Mouse (Mus musculus) heart, embryonic 11.5 days (tissue): ENCODE measurements around the gene Ctdspl. TPM values are rescaled to one million over a fixed set of nuclear protein-coding genes. Genes with fewer than 3 reads are reported as not detected.

Experiments used
- ATAC-seq: fragments of 200-750 bp; cut with Nextera tagmentation; replicated peaks from 2 replicates; pipeline ENCODE4 v1.8.0; 2017; ENCODE audit warnings: moderate library complexity; ENCODE audit not compliant: insufficient number of reproducible peaks, low FRiP score, low TSS enrichment
- H3K27ac ChIP-seq: fragments of 300-500 bp; sonication (generic); 2 replicates; pipeline ENCODE4 v1.5.1; 2014; ENCODE audit warnings: mild to moderate bottlenecking, low read depth, low read length
- H3K27me3 ChIP-seq: fragments of 300-500 bp; sonication (generic); 2 replicates; pipeline ENCODE4 v1.6.1; 2014; ENCODE audit warnings: mild to moderate bottlenecking, low read length, mixed read lengths; ENCODE audit not compliant: control insufficient read depth, insufficient read depth
- H3K36me3 ChIP-seq: fragments of 300-500 bp; sonication (generic); 2 replicates; pipeline ENCODE4 v1.6.1; 2014; ENCODE audit warnings: mild to moderate bottlenecking, low read length, moderate library complexity, mixed read lengths; ENCODE audit not compliant: control insufficient read depth, insufficient read depth
- H3K4me1 ChIP-seq: fragments of 300-500 bp; sonication (generic); 2 replicates; pipeline ENCODE4 v1.6.1; 2014; ENCODE audit warnings: low read length; ENCODE audit not compliant: control insufficient read depth, insufficient read depth
- H3K4me2 ChIP-seq: fragments of 300-500 bp; sonication (generic); 2 replicates; pipeline ENCODE4 v1.6.1; 2014; ENCODE audit warnings: mild to moderate bottlenecking, moderate library complexity
- H3K4me3 ChIP-seq: fragments of 300-500 bp; sonication (generic); 2 replicates; pipeline ENCODE4 v1.5.1; 2014; ENCODE audit warnings: low read depth, low read length
- H3K9ac ChIP-seq: fragments of 300-500 bp; sonication (generic); 2 replicates; pipeline ENCODE4 v1.6.1; 2014; ENCODE audit warnings: mild to moderate bottlenecking, low read depth, low read length, moderate library complexity
- H3K9me3 ChIP-seq: fragments of 300-500 bp; sonication (generic); replicated peaks from 2 replicates; pipeline ENCODE4 v1.6.1; 2016; ENCODE audit warnings: low read length; ENCODE audit not compliant: control insufficient read depth
- WGBS: fragments of 180-500 bp; shearing (Covaris S2); extraction: QIAGEN DNeasy Blood & Tissue Kit; methylation state at CpG from one replicate; pipeline ENCODE4 v1.1.7; 2014; ENCODE audit not compliant: insufficient replicate concordance; 5-methylcytosine and 5-hydroxymethylcytosine counted together
- polyA plus RNA-seq: library from polyadenylated mRNA; unstranded; fragments of >200 nt; fragmentation: Nextera tagmentation; extraction: Ambion mirVana; gene quantifications from 2 replicates; pipeline ENCODE4 v1.2.1, GENCODE M21; 2014

Ctdspl gene
- polyA plus RNA-seq, 1 experiment from 2014 or later = 10.5 TPM

DNA sequence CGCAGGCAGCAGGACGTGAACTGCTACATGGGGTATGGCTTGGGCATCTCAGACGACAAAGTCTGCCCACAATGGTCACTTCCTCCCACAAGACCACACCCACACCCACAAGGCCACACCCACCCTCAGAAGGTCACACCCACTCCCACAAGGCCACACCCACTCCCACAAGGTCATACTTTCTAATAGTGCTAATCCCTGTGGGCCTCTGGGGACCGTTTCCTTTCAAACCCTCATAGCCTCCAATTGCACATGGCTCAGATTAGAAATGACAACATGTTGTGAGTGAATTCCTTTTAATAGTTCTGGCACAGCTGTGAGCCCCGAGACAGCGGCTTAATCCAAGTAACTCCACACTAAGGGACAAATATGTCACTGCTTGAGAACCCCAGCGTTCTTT, 39.1 kb upstream of the Ctdspl start:
- 86% methylated on average over 7 of the region's 7 CpGs for WGBS
- Histone ChIP-seq H3K4me2 (no peak overlapping the region), H3K27ac (no peak overlapping the region), H3K4me1 (0 out of 2 replicates have a peak, but pooled peaks cover 3% of the 10 kb centered on the region), H3K9ac (no peak overlapping the region), H3K27me3 (no peaks in the 10 kb centered on the region; the same call in 1 of the 2 replicates), H3K36me3 (no peaks in the 10 kb centered on the region), H3K9me3 (no peaks in the 10 kb centered on the region), H3K4me3 (no peak overlapping the region)
- no peak for ATAC-seq

DNA sequence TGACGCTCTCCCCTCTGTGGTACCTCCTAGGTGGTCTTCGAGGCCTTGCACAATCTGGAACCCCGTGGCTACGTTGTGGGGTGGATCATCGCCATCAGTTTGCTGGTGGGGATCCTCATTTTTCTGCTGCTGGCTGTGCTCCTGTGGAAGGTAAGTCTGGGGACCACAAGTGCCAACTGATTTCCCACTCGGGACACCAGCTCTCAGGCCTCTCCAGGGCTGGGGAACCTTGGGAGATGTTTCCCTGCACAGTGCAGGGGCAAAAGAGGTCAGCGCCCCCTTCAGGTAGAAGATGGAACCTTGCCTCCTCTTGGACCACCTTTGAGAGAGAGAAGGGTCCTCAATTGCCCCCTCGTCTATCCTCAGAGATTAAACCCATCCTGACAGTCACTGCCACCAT, 38.5 kb upstream of the Ctdspl start:
- no peak overlapping the region for H3K9ac ChIP-seq
- ATAC-seq = no peak
- H3K4me2 ChIP-seq = no peak overlapping the region
- no peaks in the 10 kb centered on the region for H3K9me3 ChIP-seq
- no peaks in the 10 kb centered on the region for H3K36me3 ChIP-seq
- 0 out of 2 replicates have a peak, but pooled peaks cover 3% of the 10 kb centered on the region for H3K4me1 ChIP-seq
- H3K27ac ChIP-seq = no peak overlapping the region
- H3K4me3 ChIP-seq = no peak overlapping the region
- H3K27me3 ChIP-seq = no peaks in the 10 kb centered on the region; the same call in 1 of the 2 replicates
- 89% methylated on average over 8 of the region's 8 CpGs for WGBS

DNA sequence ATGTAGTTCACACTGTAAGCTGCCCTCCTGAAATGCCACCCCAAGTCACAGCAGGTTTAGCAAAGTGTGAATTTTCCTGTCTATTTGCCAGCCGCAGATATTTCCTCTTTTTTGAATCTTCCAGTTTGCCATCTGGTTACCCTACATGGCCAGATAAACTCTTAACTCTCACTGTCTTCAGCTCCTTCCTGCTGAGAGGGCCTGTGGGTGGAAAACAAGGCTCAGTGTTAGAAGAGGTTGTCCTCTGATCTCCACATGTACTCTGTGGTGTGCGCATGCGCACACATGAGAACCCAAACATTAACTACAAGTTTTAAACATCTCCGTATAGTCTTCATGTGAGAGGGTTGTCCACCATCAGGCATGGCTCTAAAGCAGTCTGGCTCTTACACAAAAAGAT, 36.1 kb upstream of the Ctdspl start:
- Histone ChIP-seq H3K4me2 (no peak overlapping the region), H3K27ac (no peak overlapping the region), H3K4me1 (0 out of 2 replicates have a peak, but pooled peaks cover 3% of the 10 kb centered on the region), H3K4me3 (no peak overlapping the region), H3K27me3 (no peaks in the 10 kb centered on the region; the same call in 1 of the 2 replicates), H3K9me3 (no peaks in the 10 kb centered on the region), H3K36me3 (no peaks in the 10 kb centered on the region), H3K9ac (no peak overlapping the region)
- 78% methylated on average over 4 of the region's 4 CpGs for WGBS
- no peak for ATAC-seq

DNA sequence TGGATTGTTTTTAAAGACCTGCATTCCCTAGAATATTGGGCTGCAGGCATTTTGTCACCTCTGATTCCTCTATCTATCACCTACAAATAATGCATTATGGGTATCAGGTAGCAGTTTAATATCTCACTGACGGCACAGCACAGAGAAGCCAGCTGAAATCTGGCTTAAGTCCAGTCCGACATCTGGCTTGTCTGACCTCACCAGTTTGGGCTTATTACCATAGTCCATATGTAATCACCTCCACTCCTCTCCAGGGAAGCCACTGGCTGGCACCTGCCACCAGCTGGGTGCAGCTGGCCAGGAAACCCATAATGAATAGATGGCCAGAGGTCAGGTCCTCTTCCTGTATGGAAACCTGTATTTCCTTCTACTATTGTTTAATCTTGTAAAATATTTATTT, 35.6 kb upstream of the Ctdspl start:
- 58% methylated on average over 2 of the region's 2 CpGs for WGBS
- Histone ChIP-seq H3K27me3 (no peaks in the 10 kb centered on the region; the same call in 1 of the 2 replicates), H3K4me1 (0 out of 2 replicates have a peak, but pooled peaks cover 3% of the 10 kb centered on the region), H3K4me2 (no peak overlapping the region), H3K27ac (no peak overlapping the region), H3K9ac (no peak overlapping the region), H3K4me3 (no peak overlapping the region), H3K36me3 (no peaks in the 10 kb centered on the region), H3K9me3 (no peaks in the 10 kb centered on the region)
- no peak for ATAC-seq

DNA sequence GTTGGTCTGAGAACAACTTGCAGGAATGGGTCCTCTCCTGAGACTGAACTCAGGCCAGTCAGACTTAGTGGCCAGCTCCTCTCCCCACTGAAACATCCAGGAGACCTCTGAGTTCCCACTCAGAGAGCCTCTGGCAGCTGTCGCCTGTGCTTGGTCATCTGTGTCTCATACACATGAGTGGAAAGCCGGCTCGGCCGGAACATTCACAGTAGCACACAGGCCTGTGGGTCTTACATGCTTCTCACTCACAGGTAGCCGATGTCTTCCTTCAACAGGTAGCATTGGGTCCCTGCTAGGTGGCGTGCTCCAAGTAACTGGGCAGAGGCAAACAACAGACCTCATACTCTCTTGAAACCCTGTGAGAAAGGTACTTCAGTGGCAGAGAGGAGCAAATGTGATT, 35.2 kb upstream of the Ctdspl start:
- Histone ChIP-seq H3K9ac (no peak overlapping the region), H3K4me1 (0 out of 2 replicates have a peak, but pooled peaks cover 3% of the 10 kb centered on the region), H3K27me3 (no peaks in the 10 kb centered on the region; the same call in 1 of the 2 replicates), H3K27ac (no peak overlapping the region), H3K4me3 (no peak overlapping the region), H3K4me2 (no peak overlapping the region), H3K36me3 (no peaks in the 10 kb centered on the region), H3K9me3 (no peaks in the 10 kb centered on the region)
- 80% methylated on average over 6 of the region's 6 CpGs for WGBS
- no peak for ATAC-seq

DNA sequence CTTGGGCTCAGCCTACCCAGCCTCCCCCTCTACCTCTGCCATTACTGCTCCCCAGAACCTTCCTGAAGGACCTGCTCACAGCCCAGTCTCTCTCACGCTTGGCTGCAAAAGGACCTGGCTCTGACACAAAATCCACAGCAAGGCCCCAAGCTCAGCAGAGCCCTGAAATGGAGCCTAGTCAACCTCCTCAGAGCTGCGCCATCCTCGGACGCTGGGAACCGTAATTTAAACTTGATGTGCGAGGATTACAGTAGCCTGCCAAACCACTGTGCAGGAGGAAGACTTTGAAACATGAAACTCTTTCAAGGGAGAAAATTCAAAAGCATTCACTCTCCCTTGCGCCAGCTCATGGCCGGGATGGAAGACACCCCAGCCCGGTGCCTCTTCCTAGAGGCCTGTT, 34.7 kb upstream of the Ctdspl start:
- H3K27me3 ChIP-seq = no peaks in the 10 kb centered on the region; the same call in 1 of the 2 replicates
- H3K36me3 ChIP-seq = no peaks in the 10 kb centered on the region
- H3K4me1 ChIP-seq = 0 out of 2 replicates have a peak, but pooled peaks cover 3% of the 10 kb centered on the region
- H3K9ac ChIP-seq = no peak overlapping the region
- no peak overlapping the region for H3K27ac ChIP-seq
- ATAC-seq = no peak
- H3K4me2 ChIP-seq = no peak overlapping the region
- no peak overlapping the region for H3K4me3 ChIP-seq
- H3K9me3 ChIP-seq = no peaks in the 10 kb centered on the region
- 77% methylated on average over 9 of the region's 9 CpGs for WGBS

DNA sequence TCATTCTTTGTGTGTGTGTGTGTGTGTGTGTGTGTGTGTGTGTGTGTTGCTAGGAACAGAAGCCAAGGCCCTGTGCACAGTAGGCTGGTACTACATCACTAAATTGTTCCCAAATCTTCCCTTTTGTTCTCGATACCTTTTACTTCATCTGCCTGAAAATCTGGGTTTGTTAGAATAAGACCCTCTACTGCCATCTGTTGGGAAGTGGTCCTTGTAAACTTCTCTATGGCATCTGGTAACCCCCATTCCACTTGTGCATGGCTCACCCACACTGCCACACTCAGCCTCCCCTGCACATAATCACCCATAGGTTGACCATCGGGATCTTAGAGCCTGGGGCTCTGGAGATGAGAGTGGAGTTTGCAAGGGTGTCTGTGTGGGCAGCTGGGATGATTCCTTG, 31.2 kb upstream of the Ctdspl start:
- Histone ChIP-seq H3K4me1 (0 out of 2 replicates have a peak, but pooled peaks cover 3% of the 10 kb centered on the region), H3K9me3 (no peaks in the 10 kb centered on the region), H3K4me3 (no peak overlapping the region), H3K27me3 (no peaks in the 10 kb centered on the region), H3K27ac (no peak overlapping the region), H3K9ac (no peak overlapping the region), H3K4me2 (no peak overlapping the region), H3K36me3 (no peaks in the 10 kb centered on the region)
- ATAC-seq = no peak
- WGBS = 48% methylated on average over 2 of the region's 2 CpGs

DNA sequence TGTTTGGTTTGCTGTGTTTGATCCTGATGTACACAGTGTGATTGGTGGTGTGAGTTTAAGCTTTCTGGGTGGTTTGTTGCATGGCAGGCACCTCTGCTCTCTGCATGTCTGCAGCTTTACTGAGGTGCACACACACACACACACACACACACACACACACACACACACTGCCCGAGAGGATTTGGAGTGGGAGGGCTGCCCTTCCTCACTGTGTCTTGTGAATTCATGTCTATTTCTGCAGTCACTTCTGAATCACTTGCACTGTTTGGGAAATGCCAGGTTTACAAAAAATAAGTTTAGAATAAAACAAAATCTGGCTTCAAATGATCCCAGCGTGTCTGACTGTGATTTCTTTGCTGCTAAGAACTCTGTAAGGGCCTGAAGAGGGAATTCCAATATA, 25.6 kb upstream of the Ctdspl start:
- 0 out of 2 replicates have a peak, but pooled peaks cover 3% of the 10 kb centered on the region for H3K4me1 ChIP-seq
- no peak for ATAC-seq
- no peaks in the 10 kb centered on the region for H3K9me3 ChIP-seq
- no peak overlapping the region for H3K4me3 ChIP-seq
- 91% methylated on average over 2 of the region's 2 CpGs for WGBS
- H3K36me3 ChIP-seq = no peaks in the 10 kb centered on the region
- no peak overlapping the region for H3K9ac ChIP-seq
- H3K4me2 ChIP-seq = no peak overlapping the region
- H3K27ac ChIP-seq = no peak overlapping the region
- no peaks in the 10 kb centered on the region for H3K27me3 ChIP-seq

DNA sequence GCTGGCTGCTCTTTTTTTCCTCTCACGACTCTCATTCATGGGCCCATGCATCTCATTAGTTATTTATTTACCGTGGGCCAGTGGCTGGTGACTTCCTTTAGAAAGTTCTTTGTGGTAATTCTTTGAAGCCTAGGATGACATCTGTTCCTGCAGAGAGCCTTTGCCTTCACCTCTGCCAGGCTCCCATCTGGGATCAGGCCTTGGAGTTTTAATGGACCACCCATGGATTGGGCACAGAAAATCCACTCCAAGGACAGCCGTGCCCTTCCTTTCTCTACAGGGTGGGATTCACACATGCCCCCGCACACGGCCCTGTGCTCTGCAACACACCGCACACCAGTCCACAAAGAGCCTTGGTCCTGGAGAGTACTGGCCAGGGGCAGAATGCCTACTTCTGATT, 24.3 kb upstream of the Ctdspl start:
- Histone ChIP-seq H3K9ac (no peak overlapping the region), H3K4me1 (0 out of 2 replicates have a peak, but pooled peaks cover 3% of the 10 kb centered on the region), H3K4me2 (no peak overlapping the region), H3K9me3 (no peaks in the 10 kb centered on the region), H3K4me3 (no peak overlapping the region), H3K27ac (no peak overlapping the region), H3K36me3 (no peaks in the 10 kb centered on the region), H3K27me3 (no peaks in the 10 kb centered on the region)
- 73% methylated on average over 6 of the region's 6 CpGs for WGBS
- ATAC-seq = no peak
